Mouse (Mus musculus): Measurements from ENCODE around the gene Chmp5. TPM values are rescaled to one million over a fixed set of nuclear protein-coding genes. Genes with fewer than 3 reads are reported as not detected.

Chmp5 gene
- polyA plus RNA-seq, 1 experiment = 0.67 TPM

- Histone ChIP-seq H3K9me3 (ENCODE audit: control insufficient read depth, low read length) (no peaks in the 10 kb centered on the region), H3K4me1 (ENCODE audit: control insufficient read depth) (peaks cover 39% of the 10 kb centered on the region), H3K27me3 (ENCODE audit: control insufficient read depth) (no peaks in the 10 kb centered on the region), H3K4me3 (replicated peaks) (peak overlapping the region; percentile 89), H3K36me3 (ENCODE audit: control insufficient read depth) (peaks cover 52% of the 10 kb centered on the region)
- TF ChIP-seq TAL1 (IDR thresholded peaks at IDR 0.05; ENCODE audit: low read length) (no peak), GATA1 (IDR thresholded peaks at IDR 0.05; ENCODE audit: low read length) (no peak)
Observed at GRCm38 (mm10) chr4:40969781-40970591, 21.8 kb downstream of the Chmp5 start.

DNA sequence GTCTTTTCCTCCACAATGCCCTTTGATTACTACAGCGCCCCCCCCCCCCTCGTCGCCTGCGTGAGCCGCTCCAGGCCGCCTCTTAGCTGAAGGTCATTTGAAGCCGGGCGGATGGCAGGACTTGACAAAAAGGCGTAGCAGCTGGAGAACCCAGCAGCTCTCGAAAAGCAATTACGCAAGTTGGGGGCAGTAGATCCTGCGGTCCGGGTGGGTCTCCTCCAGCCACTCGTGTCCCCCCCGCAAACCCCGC, 22.3 kb downstream of the Chmp5 start:
- Histone ChIP-seq H3K9me3 (ENCODE audit: control insufficient read depth, low read length) (no peaks in the 10 kb centered on the region), H3K4me1 (ENCODE audit: control insufficient read depth) (peaks cover 41% of the 10 kb centered on the region), H3K36me3 (ENCODE audit: control insufficient read depth) (peaks cover 55% of the 10 kb centered on the region), H3K27me3 (ENCODE audit: control insufficient read depth) (no peaks in the 10 kb centered on the region), H3K4me3 (replicated peaks) (peak overlapping the region; percentile 89)
- TF ChIP-seq GATA1 (IDR thresholded peaks at IDR 0.05; ENCODE audit: low read length) (no peak), TAL1 (IDR thresholded peaks at IDR 0.05; ENCODE audit: low read length) (no peak)

- no peaks in the 10 kb centered on the region for H3K27me3 ChIP-seq (ENCODE audit: control insufficient read depth)
- H3K4me1 ChIP-seq (ENCODE audit: control insufficient read depth) = peaks cover 41% of the 10 kb centered on the region
- H3K4me3 ChIP-seq (replicated peaks) = peak within 1 kb of the TSS; percentile 89
- H3K9me3 ChIP-seq (ENCODE audit: control insufficient read depth, low read length) = no peaks in the 10 kb centered on the region
- peaks cover 55% of the 10 kb centered on the region for H3K36me3 ChIP-seq (ENCODE audit: control insufficient read depth)
- TF ChIP-seq GATA1 (IDR thresholded peaks at IDR 0.05; ENCODE audit: low read length) (no peak), TAL1 (IDR thresholded peaks at IDR 0.05; ENCODE audit: low read length) (no peak)
Observed at GRCm38 (mm10) chr4:40970842-40971701, 22.9 kb downstream of the Chmp5 start, which contains the start of gene Nfx1. Gene Nfx1, plus strand, starts transcription at chr4:40970906.

GRCm38 (mm10) chr4:40971744-40972143, 23.5 kb downstream of the Chmp5 start:
- peaks cover 41% of the 10 kb centered on the region for H3K4me1 ChIP-seq (ENCODE audit: control insufficient read depth)
- no peaks in the 10 kb centered on the region for H3K9me3 ChIP-seq (ENCODE audit: control insufficient read depth, low read length)
- H3K36me3 ChIP-seq (ENCODE audit: control insufficient read depth) = peaks cover 55% of the 10 kb centered on the region
- TF ChIP-seq TAL1 (IDR thresholded peaks at IDR 0.05; ENCODE audit: low read length) (no peak), GATA1 (IDR thresholded peaks at IDR 0.05; ENCODE audit: low read length) (no peak)
- peak overlapping the region; percentile 89 for H3K4me3 ChIP-seq (replicated peaks)
- H3K27me3 ChIP-seq (ENCODE audit: control insufficient read depth) = no peaks in the 10 kb centered on the region

DNA sequence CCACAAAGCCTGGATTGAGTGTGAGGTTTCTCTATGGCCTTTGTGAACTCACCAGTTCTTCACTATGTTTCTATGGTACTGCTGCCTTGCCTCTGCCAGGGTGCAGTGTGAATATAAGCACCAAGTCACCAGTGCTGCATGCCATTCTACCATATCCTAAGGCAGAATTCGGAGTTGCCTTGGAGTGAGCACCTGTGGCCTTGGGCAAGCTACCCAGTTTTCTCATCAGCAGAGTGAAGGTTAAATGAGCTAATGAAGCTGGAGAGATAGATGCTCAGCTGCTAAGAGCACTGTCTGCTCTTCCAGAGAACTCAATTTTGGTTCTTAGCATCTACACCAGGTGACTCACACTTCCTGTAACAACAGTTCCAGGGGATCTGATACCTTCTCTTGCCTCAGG, 25.8 kb downstream of the Chmp5 start:
- no peaks in the 10 kb centered on the region for H3K9me3 ChIP-seq (ENCODE audit: control insufficient read depth, low read length)
- H3K36me3 ChIP-seq (ENCODE audit: control insufficient read depth) = peaks cover 63% of the 10 kb centered on the region
- no peak overlapping the region for H3K4me3 ChIP-seq (replicated peaks)
- TF ChIP-seq GATA1 (IDR thresholded peaks at IDR 0.05; ENCODE audit: low read length) (no peak), TAL1 (IDR thresholded peaks at IDR 0.05; ENCODE audit: low read length) (no peak)
- H3K27me3 ChIP-seq (ENCODE audit: control insufficient read depth) = no peaks in the 10 kb centered on the region
- H3K4me1 ChIP-seq (ENCODE audit: control insufficient read depth) = peaks cover 43% of the 10 kb centered on the region

DNA sequence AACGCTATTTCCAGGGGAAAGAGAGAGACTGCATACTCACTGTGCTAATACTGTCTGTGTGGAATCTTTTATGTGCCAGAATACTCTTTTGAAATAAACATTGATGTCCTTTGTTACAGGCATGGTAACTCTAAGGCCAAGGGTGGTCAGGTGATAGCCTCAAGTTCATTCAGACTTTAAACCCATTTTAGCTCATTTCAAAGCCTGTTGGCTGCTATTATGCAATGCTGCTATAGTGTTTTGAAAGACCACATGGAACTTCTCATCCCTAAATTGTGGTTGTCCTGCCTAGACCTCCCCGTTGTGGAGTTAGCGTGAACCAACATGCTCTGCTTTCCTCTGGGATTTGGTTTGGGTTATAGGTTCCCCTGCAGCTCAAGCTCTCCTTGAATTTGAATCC, 27.5 kb downstream of the Chmp5 start:
- H3K9me3 ChIP-seq (ENCODE audit: control insufficient read depth, low read length) = no peaks in the 10 kb centered on the region
- TF ChIP-seq TAL1 (IDR thresholded peaks at IDR 0.05; ENCODE audit: low read length) (no peak), GATA1 (IDR thresholded peaks at IDR 0.05; ENCODE audit: low read length) (no peak)
- no peaks in the 10 kb centered on the region for H3K27me3 ChIP-seq (ENCODE audit: control insufficient read depth)
- peaks cover 80% of the 10 kb centered on the region for H3K36me3 ChIP-seq (ENCODE audit: control insufficient read depth)
- H3K4me1 ChIP-seq (ENCODE audit: control insufficient read depth) = peaks cover 32% of the 10 kb centered on the region
- H3K4me3 ChIP-seq (replicated peaks) = no peak overlapping the region

DNA sequence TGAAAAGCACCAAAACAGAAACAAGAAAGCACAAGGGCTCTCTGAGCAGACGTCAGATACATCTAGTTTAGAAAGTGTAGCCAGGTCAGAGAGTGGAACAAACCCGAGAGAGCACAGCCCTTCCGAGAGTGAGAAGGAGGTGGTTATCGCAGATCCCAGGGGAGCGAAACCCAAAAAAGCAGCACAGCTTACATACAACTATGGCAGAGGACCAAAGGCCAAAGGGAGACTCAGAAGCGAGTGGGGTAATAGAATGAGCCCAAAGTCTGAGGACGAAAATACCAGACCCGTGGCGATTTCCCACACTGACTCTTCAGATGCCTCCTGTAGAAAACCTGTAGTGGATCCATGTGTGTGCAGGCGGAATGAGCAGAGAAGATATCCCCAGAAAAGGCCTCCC, 28.4 kb downstream of the Chmp5 start:
- Histone ChIP-seq H3K27me3 (ENCODE audit: control insufficient read depth) (no peaks in the 10 kb centered on the region), H3K4me1 (ENCODE audit: control insufficient read depth) (peaks cover 28% of the 10 kb centered on the region), H3K4me3 (replicated peaks) (no peak overlapping the region), H3K9me3 (ENCODE audit: control insufficient read depth, low read length) (no peaks in the 10 kb centered on the region), H3K36me3 (ENCODE audit: control insufficient read depth) (peaks cover 90% of the 10 kb centered on the region)
- TF ChIP-seq GATA1 (IDR thresholded peaks at IDR 0.05; ENCODE audit: low read length) (no peak), TAL1 (IDR thresholded peaks at IDR 0.05; ENCODE audit: low read length) (no peak)

DNA sequence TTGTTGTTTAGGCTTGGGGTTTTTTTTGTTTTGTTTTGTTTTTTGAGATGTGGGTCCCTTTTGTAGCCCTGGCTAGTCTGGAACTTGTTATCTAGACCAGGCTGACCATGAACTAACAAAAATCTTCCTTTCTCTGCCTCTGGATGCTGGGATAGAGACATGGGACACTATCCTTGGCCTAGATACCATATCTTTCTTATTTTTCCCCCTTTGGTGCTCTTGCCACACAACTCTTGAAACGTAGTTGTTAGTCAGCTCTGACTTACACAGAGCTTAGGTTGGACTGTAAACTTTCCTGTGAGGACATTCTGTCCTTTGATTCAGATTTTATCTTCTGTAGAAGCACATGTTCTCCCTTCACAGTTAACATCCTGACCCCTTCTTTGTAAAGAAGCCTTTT, 31.2 kb downstream of the Chmp5 start:
- H3K27me3 ChIP-seq (ENCODE audit: control insufficient read depth) = no peaks in the 10 kb centered on the region
- no peaks in the 10 kb centered on the region for H3K9me3 ChIP-seq (ENCODE audit: control insufficient read depth, low read length)
- H3K4me3 ChIP-seq (replicated peaks) = no peak overlapping the region
- TF ChIP-seq TAL1 (IDR thresholded peaks at IDR 0.05; ENCODE audit: low read length) (no peak), GATA1 (IDR thresholded peaks at IDR 0.05; ENCODE audit: low read length) (no peak)
- peaks cover 95% of the 10 kb centered on the region for H3K36me3 ChIP-seq (ENCODE audit: control insufficient read depth)
- H3K4me1 ChIP-seq (ENCODE audit: control insufficient read depth) = peaks cover 9% of the 10 kb centered on the region

GRCm38 (mm10) chr4:40982486-40982885, 34.3 kb downstream of the Chmp5 start:
- Histone ChIP-seq H3K36me3 (ENCODE audit: control insufficient read depth) (peaks cover 99% of the 10 kb centered on the region), H3K27me3 (ENCODE audit: control insufficient read depth) (no peaks in the 10 kb centered on the region), H3K9me3 (ENCODE audit: control insufficient read depth, low read length) (no peaks in the 10 kb centered on the region), H3K4me1 (ENCODE audit: control insufficient read depth) (peaks cover 7% of the 10 kb centered on the region), H3K4me3 (replicated peaks) (no peak overlapping the region)
- TF ChIP-seq TAL1 (IDR thresholded peaks at IDR 0.05; ENCODE audit: low read length) (no peak), GATA1 (IDR thresholded peaks at IDR 0.05; ENCODE audit: low read length) (no peak)

All from erythroblast, embryonic 14.5 days (primary cell).